Mouse (Mus musculus): ENCODE results near the gene Padi1. TPM values are rescaled to one million over a fixed set of nuclear protein-coding genes. Genes with fewer than 3 reads are reported as not detected.

The Padi1 gene
- polyA plus RNA-seq, 1 experiment: 0.08 TPM

DNA sequence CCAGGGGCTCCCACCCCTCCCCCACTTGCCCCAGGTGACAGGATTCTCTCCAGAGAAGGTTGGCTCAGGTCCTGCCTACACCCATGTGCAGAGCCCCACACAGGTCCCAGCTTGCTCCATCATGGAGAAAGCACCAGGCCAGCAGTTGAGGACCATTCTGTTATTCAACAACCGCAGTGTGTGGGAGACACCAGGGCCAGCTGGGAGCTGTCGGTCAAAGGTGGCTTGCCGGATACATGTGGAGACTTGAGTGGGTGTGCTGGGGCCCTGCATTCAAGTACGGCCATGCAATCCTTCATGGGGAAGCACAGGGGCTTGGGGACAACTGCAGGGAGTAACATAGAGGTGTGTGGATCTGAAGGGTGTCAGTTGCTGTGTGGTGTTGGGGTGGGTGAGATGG lies 13.8 kb downstream of the Padi1 start:
- Histone ChIP-seq H3K4me1 (ENCODE audit: control insufficient read depth, insufficient read depth, low read length) (no peaks in the 10 kb centered on the region; the same call in 1 of the 2 replicates), H3K27me3 (ENCODE audit: control insufficient read depth, insufficient read depth, low read length) (no peaks in the 10 kb centered on the region), H3K27ac (ENCODE audit: insufficient read depth, low read length) (no peak overlapping the region), H3K4me3 (replicated peaks; ENCODE audit: insufficient read depth, low read depth, low read length) (no peak overlapping the region)
- WGBS: 88% methylated on average over 4 of the region's 4 CpGs
- no peak for TF ChIP-seq CTCF (IDR thresholded peaks at IDR 0.05; ENCODE audit: borderline replicate concordance, insufficient read depth, low read depth, low read length)
- TF ChIP-seq POLR2A (IDR thresholded peaks at IDR 0.05; ENCODE audit: borderline replicate concordance, insufficient read depth, low read length): no peak
- no peak for DNase-seq

DNA sequence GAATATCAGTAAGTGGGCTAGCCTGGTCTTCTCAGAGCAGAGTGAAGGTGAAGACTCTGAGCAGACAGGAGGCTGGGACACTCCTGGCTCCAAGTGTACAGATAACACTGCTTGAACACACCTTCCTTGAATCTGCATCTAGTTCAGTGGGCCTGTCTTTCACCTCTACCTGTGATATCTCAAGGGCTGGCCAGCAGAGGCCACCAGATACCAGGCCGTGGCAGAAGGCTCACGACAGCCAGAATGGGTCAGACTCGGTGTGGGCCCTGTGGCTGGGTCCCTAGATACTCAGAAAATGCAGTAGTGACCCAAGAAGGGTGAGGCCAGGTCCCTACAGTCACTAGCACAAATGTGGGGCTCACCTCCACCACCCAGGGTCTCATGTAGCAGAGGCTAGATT lies 18.3 kb downstream of the Padi1 start:
- 53% methylated on average over 3 of the region's 3 CpGs for WGBS

DNA sequence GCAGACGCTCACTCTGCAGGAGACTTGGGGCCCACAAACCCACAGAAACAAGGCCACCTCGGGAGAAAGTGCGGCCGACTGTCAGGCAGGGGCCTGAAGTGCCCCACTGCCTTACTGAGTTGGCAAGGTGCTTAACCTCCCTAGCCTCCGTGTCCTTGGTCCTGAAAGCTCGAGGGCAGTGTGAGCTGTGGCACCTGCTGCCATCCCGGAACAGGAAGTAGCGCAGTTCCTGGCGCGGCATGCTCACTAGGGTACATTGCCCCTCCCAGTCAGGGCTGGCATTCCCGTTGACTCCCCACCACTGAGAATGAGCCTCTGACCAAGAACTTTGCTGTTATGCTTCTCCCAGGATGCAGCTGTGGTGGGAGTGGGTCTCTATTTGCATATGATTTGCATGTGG lies 19.6 kb downstream of the Padi1 start:
- TF ChIP-seq POLR2A (IDR thresholded peaks at IDR 0.05; ENCODE audit: borderline replicate concordance, insufficient read depth, low read length) (no peak), CTCF (IDR thresholded peaks at IDR 0.05; ENCODE audit: borderline replicate concordance, insufficient read depth, low read depth, low read length) (no peak)
- 35% methylated on average over 11 of the region's 11 CpGs for WGBS
- no peak for DNase-seq
- Histone ChIP-seq H3K27me3 (ENCODE audit: control insufficient read depth, insufficient read depth, low read length) (no peaks in the 10 kb centered on the region), H3K4me3 (replicated peaks; ENCODE audit: insufficient read depth, low read depth, low read length) (no peak overlapping the region), H3K27ac (ENCODE audit: insufficient read depth, low read length) (no peak overlapping the region), H3K4me1 (ENCODE audit: control insufficient read depth, insufficient read depth, low read length) (no peaks in the 10 kb centered on the region)

More for the DNA sequence above, 18.3 kb downstream of the Padi1 start:
- Histone ChIP-seq H3K27me3 (ENCODE audit: control insufficient read depth, insufficient read depth, low read length) (no peaks in the 10 kb centered on the region), H3K4me3 (replicated peaks; ENCODE audit: insufficient read depth, low read depth, low read length) (no peak overlapping the region), H3K4me1 (ENCODE audit: control insufficient read depth, insufficient read depth, low read length) (no peaks in the 10 kb centered on the region), H3K27ac (ENCODE audit: insufficient read depth, low read length) (no peak overlapping the region)
- no peak for TF ChIP-seq CTCF (IDR thresholded peaks at IDR 0.05; ENCODE audit: borderline replicate concordance, insufficient read depth, low read depth, low read length)
- no peak for TF ChIP-seq POLR2A (IDR thresholded peaks at IDR 0.05; ENCODE audit: borderline replicate concordance, insufficient read depth, low read length)
- no peak for DNase-seq

DNA sequence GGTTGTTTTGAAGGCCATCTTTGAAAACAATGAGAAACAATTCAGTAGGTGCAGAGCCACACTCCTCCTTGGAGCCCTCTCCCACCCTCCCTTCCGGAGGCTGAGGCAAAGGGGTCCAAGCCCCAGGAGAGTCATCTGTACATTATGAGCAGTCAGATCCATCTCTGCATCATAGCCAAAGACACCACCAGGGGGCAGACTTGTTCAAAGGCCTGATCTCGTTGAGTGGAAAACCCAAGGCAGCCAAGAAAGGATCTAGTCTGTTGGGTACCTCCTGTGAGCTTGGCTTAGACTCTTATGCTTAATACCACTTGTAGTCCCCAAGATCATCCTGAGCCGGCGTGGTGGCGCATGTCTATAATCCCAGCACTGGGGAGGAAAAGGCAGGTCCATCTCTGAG lies 23.6 kb downstream of the Padi1 start:
- Histone ChIP-seq H3K27me3 (ENCODE audit: control insufficient read depth, insufficient read depth, low read length) (no peaks in the 10 kb centered on the region), H3K27ac (ENCODE audit: insufficient read depth, low read length) (no peak overlapping the region), H3K4me1 (ENCODE audit: control insufficient read depth, insufficient read depth, low read length) (no peaks in the 10 kb centered on the region), H3K4me3 (replicated peaks; ENCODE audit: insufficient read depth, low read depth, low read length) (no peak overlapping the region)
- DNase-seq: peak; percentile 38 to 51
- 31% methylated on average over 5 of the region's 5 CpGs for WGBS
- TF ChIP-seq CTCF (IDR thresholded peaks at IDR 0.05; ENCODE audit: borderline replicate concordance, insufficient read depth, low read depth, low read length) (peak; percentile 43; the same call in 1 of the 2 replicates), POLR2A (IDR thresholded peaks at IDR 0.05; ENCODE audit: borderline replicate concordance, insufficient read depth, low read length) (no peak)

DNA sequence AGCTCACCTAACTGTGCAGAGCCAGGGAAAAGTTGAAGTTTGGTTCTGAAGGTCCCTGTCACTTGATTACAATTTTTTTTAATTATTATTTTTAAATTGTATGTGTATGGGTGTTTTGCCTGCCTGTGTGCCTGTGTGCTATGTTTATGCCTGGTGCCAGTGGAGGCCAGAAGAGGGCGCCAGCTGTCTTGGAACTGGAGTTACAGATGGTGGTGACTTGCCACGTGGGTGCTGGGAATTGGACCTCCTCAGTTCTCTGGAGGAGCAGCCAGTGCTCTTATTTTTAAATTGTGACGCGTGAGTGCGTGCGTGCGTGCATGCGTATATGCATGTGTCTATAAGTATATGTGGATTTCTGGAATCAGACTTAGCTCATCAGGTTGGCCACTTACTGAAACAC lies 28.2 kb downstream of the Padi1 start:
- 92% methylated on average over 8 of the region's 8 CpGs for WGBS

DNA sequence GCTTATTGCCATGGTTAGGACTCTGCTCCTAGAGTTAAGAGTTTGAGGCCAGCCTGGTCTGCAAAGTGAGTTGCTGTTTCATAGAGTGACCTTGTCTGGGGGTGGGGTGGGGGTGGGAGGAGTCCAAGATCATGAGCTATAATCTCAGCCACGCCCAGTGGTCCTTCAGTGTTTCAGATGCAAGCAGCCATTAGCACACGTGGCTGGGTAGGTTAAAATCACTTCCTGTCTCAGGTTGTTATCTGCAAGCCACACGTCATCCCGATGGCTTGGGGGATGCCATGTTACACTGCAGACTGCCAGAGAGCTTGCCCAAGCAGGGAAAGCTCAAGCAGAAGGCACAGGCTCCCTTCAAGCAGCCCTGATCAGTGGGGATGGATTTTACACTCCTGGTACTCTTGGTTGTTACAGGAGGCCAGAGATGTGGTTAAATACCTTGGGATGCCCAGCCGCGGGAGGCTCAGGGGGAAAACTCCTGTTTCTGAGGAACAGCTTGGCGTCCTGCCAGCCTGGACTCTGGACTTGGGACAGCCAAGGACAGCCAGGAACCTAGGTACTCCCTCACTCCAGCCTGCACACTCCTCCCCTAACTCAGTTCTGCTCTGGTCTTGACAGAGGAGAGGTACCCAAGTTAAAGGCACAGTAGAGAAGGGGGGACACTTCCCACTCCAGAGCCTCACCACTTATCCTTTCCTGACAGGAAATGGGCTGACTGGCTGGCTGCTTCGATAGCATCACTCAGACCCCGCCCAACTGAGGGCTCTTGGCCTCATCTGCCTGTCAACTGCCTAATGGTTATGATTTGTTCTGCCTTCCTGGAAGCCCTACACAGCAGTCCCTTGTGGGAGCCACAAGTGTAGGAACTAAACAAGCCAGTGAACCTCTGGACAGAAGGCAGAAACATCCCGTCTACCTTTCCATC lies 29.3 kb downstream of the Padi1 start:
- TF ChIP-seq CTCF (IDR thresholded peaks at IDR 0.05; ENCODE audit: borderline replicate concordance, insufficient read depth, low read depth, low read length) (no peak), POLR2A (IDR thresholded peaks at IDR 0.05; ENCODE audit: borderline replicate concordance, insufficient read depth, low read length) (no peak)
- H3K4me3 ChIP-seq (replicated peaks; ENCODE audit: insufficient read depth, low read depth, low read length): no peak overlapping the region
- H3K4me1 ChIP-seq (ENCODE audit: control insufficient read depth, insufficient read depth, low read length): no peaks in the 10 kb centered on the region
- H3K27me3 ChIP-seq (ENCODE audit: control insufficient read depth, insufficient read depth, low read length): no peaks in the 10 kb centered on the region
- no peak overlapping the region for H3K27ac ChIP-seq (ENCODE audit: insufficient read depth, low read length)
- 37% methylated on average over 10 of the region's 10 CpGs for WGBS
- DNase-seq: no peak

More for the DNA sequence above, 28.2 kb downstream of the Padi1 start:
- TF ChIP-seq POLR2A (IDR thresholded peaks at IDR 0.05; ENCODE audit: borderline replicate concordance, insufficient read depth, low read length) (no peak), CTCF (IDR thresholded peaks at IDR 0.05; ENCODE audit: borderline replicate concordance, insufficient read depth, low read depth, low read length) (no peak)
- H3K4me1 ChIP-seq (ENCODE audit: control insufficient read depth, insufficient read depth, low read length): no peaks in the 10 kb centered on the region
- no peak overlapping the region for H3K4me3 ChIP-seq (replicated peaks; ENCODE audit: insufficient read depth, low read depth, low read length)
- no peak overlapping the region for H3K27ac ChIP-seq (ENCODE audit: insufficient read depth, low read length)
- no peaks in the 10 kb centered on the region for H3K27me3 ChIP-seq (ENCODE audit: control insufficient read depth, insufficient read depth, low read length)
- no peak for DNase-seq

DNA sequence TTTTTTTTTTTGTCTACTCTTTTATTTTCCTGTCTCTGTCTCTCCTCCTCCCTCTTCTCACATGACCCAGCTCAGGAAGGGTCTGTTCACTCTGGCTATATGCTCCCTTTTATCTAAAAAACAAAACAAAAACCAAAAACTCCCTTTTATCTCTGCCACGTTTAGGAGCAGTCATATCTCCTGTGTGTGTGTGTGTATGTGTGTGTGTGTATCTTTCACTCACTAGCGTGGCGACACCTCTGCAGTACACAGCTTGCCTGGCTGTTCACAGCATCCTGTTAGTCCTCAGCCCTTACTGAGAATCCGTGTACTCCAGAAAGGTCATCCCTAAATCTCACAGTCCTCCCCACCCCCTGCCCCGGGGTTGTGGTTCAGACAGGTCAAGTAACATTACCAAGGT lies 30.1 kb downstream of the Padi1 start:
- Histone ChIP-seq H3K4me1 (ENCODE audit: control insufficient read depth, insufficient read depth, low read length) (no peaks in the 10 kb centered on the region), H3K4me3 (replicated peaks; ENCODE audit: insufficient read depth, low read depth, low read length) (no peak overlapping the region), H3K27ac (ENCODE audit: insufficient read depth, low read length) (no peak overlapping the region), H3K27me3 (ENCODE audit: control insufficient read depth, insufficient read depth, low read length) (no peaks in the 10 kb centered on the region)
- DNase-seq: no peak
- TF ChIP-seq CTCF (IDR thresholded peaks at IDR 0.05; ENCODE audit: borderline replicate concordance, insufficient read depth, low read depth, low read length) (no peak), POLR2A (IDR thresholded peaks at IDR 0.05; ENCODE audit: borderline replicate concordance, insufficient read depth, low read length) (no peak)
- WGBS: 79% methylated on average over 5 of the region's 5 CpGs

All from cerebellum, adult 2 months (tissue).